Mouse (Mus musculus) heart, postnatal 36 days (tissue): ENCODE measurements around the gene Dlgap5. TPM values are rescaled to one million over a fixed set of nuclear protein-coding genes. Genes with fewer than 3 reads are reported as not detected.

ENCODE experiments used
- DNase-seq, 2 experiments: peaks; one replicate each; pipeline ENCODE4 v3.0.0; 2021 to 2022
- intact Hi-C: fragments of 180-260 bp; cut with DNase I; formaldehyde crosslinking; loops from one replicate; pipeline ENCODE4 v1.15.1; 2025
- total RNA-seq, 2 experiments: library from RNA; stranded (reverse); gene quantifications; 2 replicates each; pipeline ENCODE4 v1.2.3; 2021

Gene Dlgap5
- total RNA-seq, 2 experiments from 2014 or later: 0.86 to 0.87 TPM

DNA sequence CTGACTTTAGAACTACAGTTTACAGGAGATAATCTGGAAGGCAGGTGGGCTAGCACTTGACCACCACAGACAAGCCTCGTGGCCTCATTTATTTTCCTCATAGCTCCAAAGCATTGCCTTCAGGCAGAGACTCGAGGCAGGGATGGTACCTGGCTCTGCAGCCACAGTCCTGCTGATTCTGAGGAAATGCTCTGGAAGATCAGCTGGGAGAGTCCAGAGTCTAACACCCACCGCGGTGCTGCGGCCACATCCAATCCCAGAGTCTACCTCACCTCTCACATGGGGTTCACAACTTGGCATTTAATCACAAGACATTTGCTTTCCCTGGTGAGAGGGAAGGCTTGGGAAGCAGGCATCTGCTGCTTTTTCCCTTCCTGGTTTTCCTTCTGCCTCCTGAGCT is 63.3 kb downstream of the Dlgap5 start:
- no peak for DNase-seq
- intact Hi-C loops: no loop called here

GRCm38 (mm10) chr14:47354111-47354577 is 64.1 kb downstream of the Dlgap5 start:
- intact Hi-C loops: no loop called here
- no peak for DNase-seq

- intact Hi-C loops: no loop called here
- no peak for DNase-seq
These were observed 65.0 kb downstream of the Dlgap5 start for GRCm38 (mm10) chr14:47353240-47353639.

DNA sequence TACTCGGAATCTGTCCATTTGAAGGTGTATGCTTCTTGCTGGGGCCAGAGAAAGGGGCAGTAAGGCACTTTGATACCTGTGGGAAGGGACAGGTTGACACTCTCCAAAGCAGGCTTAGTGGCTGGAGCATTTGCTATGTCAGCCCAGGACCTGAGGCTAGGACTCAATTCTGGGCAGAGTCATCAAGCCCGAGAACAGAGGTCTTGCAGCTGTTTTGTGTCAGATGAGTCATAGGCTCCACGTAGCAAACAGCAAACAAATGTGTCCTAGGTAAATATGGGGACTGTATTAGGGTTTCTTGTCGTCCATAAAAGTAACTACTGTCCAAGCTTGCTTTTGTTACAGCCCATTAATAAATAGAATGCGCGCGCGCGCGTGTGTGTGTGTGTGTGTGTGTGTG is 65.9 kb downstream of the Dlgap5 start:
- no peak for DNase-seq
- intact Hi-C loops: no loop called here

DNA sequence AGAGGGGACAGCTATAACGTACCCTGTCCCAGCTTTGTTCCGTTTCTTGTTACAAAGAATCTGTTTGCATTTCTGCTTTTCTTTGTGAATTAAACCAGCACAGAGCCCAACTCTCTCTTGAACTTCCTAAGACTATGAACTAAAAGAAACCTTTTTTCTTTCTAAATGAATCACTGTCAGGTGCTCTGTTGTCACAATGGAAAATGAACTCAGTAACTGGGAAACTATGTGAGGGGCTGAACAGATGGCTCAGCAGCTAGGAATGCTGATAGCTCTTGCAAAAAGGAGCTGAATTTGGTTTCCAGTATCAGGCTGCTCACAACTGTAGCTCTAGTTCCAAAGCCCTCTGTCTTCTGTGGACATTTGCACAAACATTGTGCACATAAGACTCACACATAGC is 67.2 kb downstream of the Dlgap5 start:
- DNase-seq: no peak
- intact Hi-C loops: no loop called here

DNA sequence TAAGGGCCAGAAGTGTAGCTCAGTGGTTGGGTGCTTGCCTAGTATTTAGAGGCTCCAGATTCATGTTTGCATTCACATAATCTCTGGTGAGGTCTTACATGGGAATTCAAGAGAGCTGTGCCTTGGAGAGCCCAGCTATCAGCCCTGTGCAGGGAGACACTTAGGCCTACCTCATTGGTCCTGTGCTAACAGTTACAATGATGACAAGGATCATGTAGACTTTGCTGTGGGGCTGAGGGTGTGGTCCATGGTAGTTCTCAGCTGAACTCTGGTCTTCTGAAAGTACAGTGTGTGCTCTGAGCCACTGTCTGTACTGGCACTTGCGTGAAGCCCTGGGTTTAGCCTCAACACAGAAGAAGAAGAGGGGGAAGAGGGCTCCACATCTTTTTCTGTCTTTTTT is 71.5 kb downstream of the Dlgap5 start:
- no peak for DNase-seq
- intact Hi-C loops: no loop called here

DNA sequence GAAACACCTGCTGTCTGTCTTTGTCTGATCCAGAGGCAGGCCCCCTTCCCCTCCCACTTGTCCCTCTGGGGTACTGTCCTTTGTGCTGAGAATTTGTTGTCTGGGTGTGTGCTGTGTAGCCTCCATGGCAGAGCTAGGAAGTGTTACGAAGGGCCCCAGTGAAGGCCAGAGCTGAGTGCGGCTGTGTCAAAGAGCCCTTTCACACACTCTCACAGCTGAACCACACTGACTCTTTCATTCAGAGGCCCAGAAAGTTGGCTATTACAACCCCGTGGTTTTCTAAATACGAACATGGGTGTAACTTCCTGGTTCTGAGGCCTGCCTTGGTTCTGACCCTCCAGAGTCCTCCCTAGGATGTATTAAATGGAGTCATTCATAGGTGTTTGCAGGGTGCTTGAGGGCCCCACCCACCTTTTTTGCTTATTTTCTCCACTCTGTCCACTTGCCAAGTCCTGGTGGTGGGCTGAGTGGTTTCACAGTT is 76.4 kb downstream of the Dlgap5 start:
- intact Hi-C loops: no loop called here

DNA sequence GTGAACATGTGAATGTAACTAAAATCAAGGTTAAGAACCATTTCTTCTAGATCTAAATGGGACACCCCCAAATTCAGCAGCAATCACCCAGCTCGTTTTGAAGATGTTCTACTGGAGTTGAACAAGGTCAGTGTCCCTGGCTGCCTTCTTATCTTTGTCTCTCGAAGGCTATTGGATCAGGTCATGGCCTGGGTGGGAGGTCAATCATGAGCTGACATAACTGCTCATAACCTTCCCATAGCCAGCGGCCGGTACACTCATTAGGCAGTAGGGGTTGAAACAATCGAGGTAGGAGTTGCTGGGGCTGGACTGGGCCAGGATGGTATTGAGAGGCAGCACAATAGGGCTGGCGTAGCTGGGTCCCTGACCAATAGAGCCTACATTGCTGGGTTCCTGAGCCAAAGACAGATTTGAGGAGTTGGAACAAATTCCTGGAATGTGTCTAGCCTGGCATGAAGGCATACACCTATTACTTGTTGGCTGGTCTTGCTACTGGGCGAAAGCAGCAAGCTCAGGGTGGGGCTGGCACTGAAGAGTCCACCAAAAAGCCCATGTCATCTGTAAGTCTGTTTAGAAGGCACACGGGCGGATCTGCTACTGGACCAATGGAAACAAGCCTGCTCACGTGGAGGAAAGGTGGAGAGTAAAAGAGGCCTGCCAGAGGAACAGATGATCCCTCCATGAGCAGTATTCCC is 77.8 kb downstream of the Dlgap5 start:
- intact Hi-C loops: no loop called here
- DNase-seq: no peak

More for the DNA sequence above, 76.4 kb downstream of the Dlgap5 start:
- no peak for DNase-seq

Other genes starting within 250 kb of the Dlgap5 start
- gene Gch1, start 229.0 kb downstream of the Dlgap5 start, total RNA-seq: 1 to 10 TPM; 5.4 to 5.9 TPM
- 1 to 10 TPM in 1 of 2 experiments, under 1 TPM in 1; 1.00 to 1.0 TPM for gene Wdhd1, start 141.6 kb downstream of the Dlgap5 start, total RNA-seq
- 10 to 100 TPM; 13.9 to 14.3 TPM for gene Socs4, start 141.5 kb downstream of the Dlgap5 start, total RNA-seq
- 10 to 100 TPM; 28.1 to 28.2 TPM for gene Mapk1ip1l, start 120.1 kb downstream of the Dlgap5 start, total RNA-seq
- 1 to 10 TPM; 3.8 to 5.0 TPM for gene Lgals3, start 50.7 kb downstream of the Dlgap5 start, total RNA-seq
- gene Fbxo34, start 32.0 kb upstream of the Dlgap5 start, total RNA-seq: 10 to 100 TPM; 11.4 to 14.0 TPM
- 10 to 100 TPM; 10.8 to 10.9 TPM for gene Atg14, start 152.2 kb upstream of the Dlgap5 start, total RNA-seq
- 100 to 1,000 TPM; 205 to 218 TPM for gene Ktn1, start 230.0 kb upstream of the Dlgap5 start, total RNA-seq